Mouse (Mus musculus) olfactory bulb, adult 2 months (tissue): ENCODE data around the gene Jdp2. TPM values are rescaled to one million over a fixed set of nuclear protein-coding genes. Genes with fewer than 3 reads are reported as not detected.

Experiments
- H3K27ac ChIP-seq: fragments of 200-500 bp; 2 replicates; pipeline ENCODE4 v1.5.1; 2012; ENCODE audit warnings: low read depth, low read length; ENCODE audit not compliant: insufficient read depth
- H3K4me1 ChIP-seq: fragments of 200-500 bp; 2 replicates; pipeline ENCODE4 v1.6.1; 2012; ENCODE audit warnings: low read length; ENCODE audit not compliant: control insufficient read depth, insufficient read depth
- H3K4me3 ChIP-seq: fragments of 200-500 bp; 2 replicates; pipeline ENCODE4 v1.5.1; 2012; ENCODE audit warnings: mild to moderate bottlenecking, low read depth, low read length, moderate library complexity; ENCODE audit not compliant: insufficient read depth
- CTCF ChIP-seq: fragments of 200-500 bp; IDR thresholded peaks from 2 replicates; pipeline ENCODE4 v1.5.1; 2012; ENCODE audit warnings: low read depth, mild to moderate bottlenecking, low read length, moderate library complexity; ENCODE audit not compliant: insufficient read depth
- POLR2A ChIP-seq: fragments of 200-500 bp; IDR thresholded peaks from 2 replicates; pipeline ENCODE4 v1.6.1; 2012; ENCODE audit warnings: mild to moderate bottlenecking, low read depth, low read length, moderate library complexity; ENCODE audit not compliant: insufficient read depth
- WGBS: fragments of 180-500 bp; shearing (Covaris S2); methylation state at CpG from one replicate; pipeline ENCODE4 v1.1.7; 2018; 5-methylcytosine and 5-hydroxymethylcytosine counted together
- polyA plus RNA-seq: library from polyadenylated mRNA; stranded (reverse); fragments of >200 nt; gene quantifications from 2 replicates; pipeline ENCODE4 v1.2.4, GENCODE M21; 2012; ENCODE audit warnings: low replicate concordance; ENCODE audit not compliant: missing spikeins, insufficient read depth, insufficient read length

The Jdp2 gene
- polyA plus RNA-seq = not detected in 2 replicates

DNA sequence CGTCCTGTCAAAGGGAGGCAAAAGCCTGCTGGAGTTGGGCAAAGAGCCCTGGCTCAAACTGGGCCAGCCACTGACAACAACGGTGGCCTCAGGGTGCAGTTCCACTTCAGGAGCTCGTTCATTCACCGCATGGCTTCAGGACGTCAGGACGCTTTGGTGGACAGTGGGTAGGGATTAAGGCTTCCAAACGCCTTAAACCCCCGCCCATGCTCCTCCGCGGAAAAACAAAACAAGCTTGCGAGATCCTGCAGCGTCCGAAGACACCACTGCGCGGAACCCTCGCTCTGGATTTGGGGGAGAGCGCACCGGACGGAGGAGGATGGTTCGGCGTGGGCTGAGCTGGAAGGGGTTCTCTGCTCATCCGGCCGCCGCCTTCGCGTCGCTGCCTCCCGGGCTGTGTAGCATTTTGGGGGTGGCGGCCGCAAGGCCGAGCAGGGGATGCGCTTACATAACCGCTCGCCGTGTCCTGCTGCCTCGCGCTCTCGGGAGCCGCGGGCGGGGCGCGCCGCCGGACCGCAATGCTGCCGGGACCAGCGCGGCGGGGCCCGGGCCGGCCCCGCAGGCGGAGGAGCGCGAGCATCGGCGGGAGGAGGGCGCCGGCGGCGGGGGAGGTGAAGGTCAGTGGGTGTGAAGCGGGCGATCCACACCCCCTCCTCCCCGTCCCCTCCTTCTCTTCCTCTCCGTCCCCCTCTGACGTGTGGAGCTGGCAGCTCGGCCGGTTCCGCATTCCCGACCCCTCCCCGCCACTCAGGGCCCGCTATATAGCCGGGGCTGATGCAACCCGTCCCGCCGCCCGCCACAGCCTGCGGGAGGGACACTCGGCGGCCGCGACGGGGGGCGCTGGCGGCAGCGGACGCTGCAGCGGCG is at the start of gene Jdp2:
Jdp2 (plus strand) TSS at position 417 of the 867 bp plus-strand sequence.
- no peak; the same call in none of the 2 replicates for TF ChIP-seq POLR2A
- TF ChIP-seq CTCF = 0 out of 2 replicates have a peak, but pooled peaks have one; percentile 6
- WGBS = under 1% methylated on average over 90 of the region's 90 CpGs
- peak within 1 kb of the TSS; percentile 81 for H3K4me3 ChIP-seq
- peak within 1 kb of the TSS; percentile 99 for H3K27ac ChIP-seq
- peaks cover 39% of the 10 kb centered on the region for H3K4me1 ChIP-seq

DNA sequence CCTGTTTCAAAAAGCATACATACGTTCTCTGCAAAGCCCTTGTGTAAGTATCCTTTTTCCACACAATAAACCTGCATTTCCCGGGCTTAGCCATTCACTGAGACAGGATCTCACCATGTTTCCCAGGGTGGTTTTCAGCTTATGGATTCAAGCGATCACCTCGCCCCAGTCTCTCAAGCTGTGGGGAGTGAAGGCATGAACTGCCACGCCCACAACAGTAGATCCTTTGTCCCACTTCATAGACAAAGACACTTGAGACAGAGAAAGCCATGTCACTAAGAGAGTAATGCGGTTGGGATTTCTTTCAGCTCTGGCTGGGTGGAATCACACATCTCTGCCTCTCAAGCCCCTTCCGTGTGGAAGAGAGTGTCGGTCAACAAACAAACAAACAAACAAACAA is 49.2 kb upstream of the Jdp2 start:
- no peak overlapping the region for H3K4me3 ChIP-seq

DNA sequence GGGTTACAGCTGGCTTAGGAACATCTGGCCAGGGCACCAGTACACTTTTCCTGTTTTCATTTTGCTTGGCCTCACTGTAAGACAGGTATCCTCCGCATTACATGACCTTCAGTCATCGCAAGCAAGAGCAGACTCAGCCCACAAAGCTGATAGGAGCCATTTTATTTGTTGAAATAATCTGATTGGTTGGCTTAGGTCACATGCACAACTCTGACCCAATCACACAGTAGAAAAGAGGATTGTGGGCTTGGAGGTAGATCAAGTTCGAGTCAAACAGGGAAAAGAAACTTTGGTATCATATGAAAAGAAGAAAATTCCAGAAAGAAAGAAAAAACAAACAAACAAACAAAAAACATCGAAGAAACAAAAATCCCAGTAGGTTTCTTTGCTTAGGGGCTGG is 48.4 kb upstream of the Jdp2 start:
- 94% methylated on average over 4 of the region's 4 CpGs for WGBS
- no peak overlapping the region for H3K27ac ChIP-seq
- TF ChIP-seq CTCF = no peak
- TF ChIP-seq POLR2A = no peak
- no peak overlapping the region for H3K4me3 ChIP-seq
- H3K4me1 ChIP-seq = peaks cover 4% of the 10 kb centered on the region; the same call in 1 of the 2 replicates

More for the DNA sequence above, 49.2 kb upstream of the Jdp2 start:
- no peak for TF ChIP-seq POLR2A
- TF ChIP-seq CTCF = no peak
- 84% methylated on average over 8 of the region's 8 CpGs for WGBS
- Histone ChIP-seq H3K4me1 (peaks cover 4% of the 10 kb centered on the region; the same call in 1 of the 2 replicates), H3K27ac (no peak overlapping the region)

DNA sequence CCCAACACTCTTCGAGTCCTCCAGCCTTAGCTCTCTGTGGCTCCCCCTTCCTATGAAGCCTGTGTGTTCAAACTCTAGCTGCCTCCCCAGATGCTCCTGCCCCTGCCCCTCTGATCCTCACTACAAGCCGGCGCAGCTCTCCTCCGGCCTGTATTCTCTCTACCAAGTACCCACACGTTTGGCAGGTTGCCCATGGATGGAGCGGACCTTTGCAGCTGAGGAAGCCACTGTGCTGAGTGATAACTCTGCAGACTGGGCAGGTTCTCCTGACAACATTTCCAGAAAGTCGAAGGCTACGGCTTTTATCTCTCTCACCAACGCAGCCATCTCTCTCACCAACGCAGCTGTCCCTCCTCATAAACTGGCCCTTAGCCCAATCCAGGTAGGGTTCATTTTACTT is 39.5 kb upstream of the Jdp2 start:
- 76% methylated on average over 10 of the region's 10 CpGs for WGBS
- TF ChIP-seq POLR2A (no peak), CTCF (no peak)
- Histone ChIP-seq H3K4me1 (peaks cover 11% of the 10 kb centered on the region), H3K4me3 (no peak overlapping the region), H3K27ac (no peak overlapping the region)

DNA sequence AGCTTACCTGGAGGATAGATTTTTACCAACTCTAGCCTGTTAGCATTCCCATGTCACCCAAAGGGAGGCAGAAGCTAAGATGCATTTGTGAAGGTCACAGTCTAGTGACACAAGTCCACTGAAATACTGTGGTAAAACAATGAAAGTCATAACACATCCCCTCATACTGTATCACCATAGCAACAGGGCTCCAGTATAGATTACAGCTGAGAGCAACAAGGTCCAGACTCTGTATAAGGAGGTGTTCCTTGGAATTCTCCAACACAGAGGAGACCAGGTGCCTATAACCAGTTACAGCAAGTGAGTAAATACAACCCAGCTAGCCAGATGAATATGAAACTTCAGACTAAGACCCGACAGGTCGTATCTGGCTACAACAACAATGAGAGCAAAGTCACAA is 33.4 kb upstream of the Jdp2 start:
- 98% methylated on average over 2 of the region's 2 CpGs for WGBS
- Histone ChIP-seq H3K4me1 (peaks cover 14% of the 10 kb centered on the region), H3K4me3 (no peak overlapping the region), H3K27ac (no peak overlapping the region)
- TF ChIP-seq POLR2A (no peak), CTCF (no peak)

DNA sequence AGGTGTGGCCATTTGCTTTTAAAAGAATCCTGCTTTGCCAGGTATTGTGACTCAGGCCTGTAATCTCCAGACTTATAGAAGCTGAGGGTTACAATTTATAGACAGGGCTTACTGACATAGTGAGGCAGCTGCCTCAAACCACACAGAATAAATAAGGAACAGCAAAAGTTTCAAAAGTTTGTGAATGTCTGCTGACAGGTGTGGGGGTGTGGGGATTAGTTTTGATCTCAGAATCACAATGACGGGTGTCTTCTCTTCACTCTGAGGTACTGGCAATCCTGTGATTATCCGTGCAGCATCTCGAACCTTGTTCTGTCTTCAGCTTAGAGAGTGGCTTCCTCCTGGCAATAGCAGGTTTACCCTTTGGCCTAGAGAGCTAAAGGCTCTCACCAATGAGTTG is 30.5 kb upstream of the Jdp2 start:
- 97% methylated on average over 3 of the region's 3 CpGs for WGBS
- H3K4me3 ChIP-seq = no peak overlapping the region
- no peak for TF ChIP-seq CTCF
- no peak for TF ChIP-seq POLR2A
- peaks cover 27% of the 10 kb centered on the region for H3K4me1 ChIP-seq
- no peak overlapping the region for H3K27ac ChIP-seq

DNA sequence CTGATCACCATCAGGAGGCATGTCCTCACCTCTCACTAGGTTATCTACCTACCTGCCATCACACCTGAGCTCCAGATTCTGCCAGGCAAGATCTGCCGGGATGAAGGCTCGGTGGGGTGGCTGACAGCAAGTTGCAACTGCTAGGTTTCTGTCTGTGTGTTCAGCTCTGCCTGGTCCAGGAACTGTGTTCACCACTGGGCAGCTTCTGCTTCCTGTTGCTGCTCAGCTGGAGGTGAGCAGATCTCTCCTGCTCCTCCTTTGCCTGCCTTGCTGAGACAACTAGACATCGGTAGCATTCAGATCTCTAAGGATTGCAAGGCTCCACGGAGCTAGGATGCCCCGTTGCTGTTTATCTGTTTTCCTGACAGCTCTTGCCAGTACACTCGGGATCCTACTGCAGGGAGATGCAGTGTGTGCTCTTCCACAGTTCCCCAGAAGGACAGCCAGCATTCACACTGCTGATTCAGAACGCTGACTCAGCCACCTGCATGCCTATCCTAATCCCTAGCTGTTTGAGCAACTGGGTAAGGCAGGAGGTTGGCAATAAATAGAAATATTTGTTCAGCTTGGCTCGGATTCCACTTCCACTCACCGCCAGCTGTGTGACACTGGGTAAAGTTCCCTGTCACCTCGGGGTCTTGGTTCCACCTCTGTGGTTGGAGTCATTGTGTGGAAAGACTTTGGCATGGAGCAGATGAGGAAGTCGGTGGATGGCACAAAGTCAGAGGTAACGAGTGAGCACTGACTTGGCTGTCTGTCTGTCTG is 29.3 kb upstream of the Jdp2 start:
- WGBS = 39% methylated on average over 12 of the region's 12 CpGs
- 0 out of 2 replicates have a peak overlapping the region, but pooled peaks have one; percentile 10 for H3K27ac ChIP-seq
- H3K4me1 ChIP-seq = peaks cover 25% of the 10 kb centered on the region
- no peak for TF ChIP-seq CTCF
- no peak for TF ChIP-seq POLR2A
- H3K4me3 ChIP-seq = no peak overlapping the region

DNA sequence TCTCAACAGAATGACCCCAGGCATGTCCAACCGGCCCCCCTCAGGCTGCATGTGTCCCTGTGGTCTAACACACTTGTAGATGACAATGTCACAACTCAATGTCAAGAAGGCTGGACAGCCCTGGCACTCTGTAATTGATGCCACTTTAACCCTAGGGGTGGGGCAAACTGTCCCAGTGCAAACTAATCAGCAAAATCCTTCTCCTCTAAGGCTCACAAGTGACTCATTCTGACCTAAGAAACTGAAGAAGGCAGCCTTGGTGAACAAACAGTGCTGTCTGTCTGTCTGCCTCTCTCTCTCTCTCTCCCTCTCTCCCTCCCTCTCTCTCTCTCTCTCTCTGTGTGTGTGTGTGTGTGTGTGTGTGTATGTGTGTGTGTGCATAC is 28.7 kb upstream of the Jdp2 start:
- Histone ChIP-seq H3K27ac (peak overlapping the region; percentile 10; the same call in 1 of the 2 replicates), H3K4me1 (peaks cover 25% of the 10 kb centered on the region), H3K4me3 (no peak overlapping the region)
- WGBS = 54% methylated on average over 1 of the region's 1 CpGs
- no peak for TF ChIP-seq CTCF
- TF ChIP-seq POLR2A = no peak
